Mouse (Mus musculus): ENCODE measurements around the gene Med1. TPM values are rescaled to one million over a fixed set of nuclear protein-coding genes. Genes with fewer than 3 reads are reported as not detected.

Gene Med1
- total RNA-seq, 1 experiment from 2014 or later: 25.9 TPM

DNA sequence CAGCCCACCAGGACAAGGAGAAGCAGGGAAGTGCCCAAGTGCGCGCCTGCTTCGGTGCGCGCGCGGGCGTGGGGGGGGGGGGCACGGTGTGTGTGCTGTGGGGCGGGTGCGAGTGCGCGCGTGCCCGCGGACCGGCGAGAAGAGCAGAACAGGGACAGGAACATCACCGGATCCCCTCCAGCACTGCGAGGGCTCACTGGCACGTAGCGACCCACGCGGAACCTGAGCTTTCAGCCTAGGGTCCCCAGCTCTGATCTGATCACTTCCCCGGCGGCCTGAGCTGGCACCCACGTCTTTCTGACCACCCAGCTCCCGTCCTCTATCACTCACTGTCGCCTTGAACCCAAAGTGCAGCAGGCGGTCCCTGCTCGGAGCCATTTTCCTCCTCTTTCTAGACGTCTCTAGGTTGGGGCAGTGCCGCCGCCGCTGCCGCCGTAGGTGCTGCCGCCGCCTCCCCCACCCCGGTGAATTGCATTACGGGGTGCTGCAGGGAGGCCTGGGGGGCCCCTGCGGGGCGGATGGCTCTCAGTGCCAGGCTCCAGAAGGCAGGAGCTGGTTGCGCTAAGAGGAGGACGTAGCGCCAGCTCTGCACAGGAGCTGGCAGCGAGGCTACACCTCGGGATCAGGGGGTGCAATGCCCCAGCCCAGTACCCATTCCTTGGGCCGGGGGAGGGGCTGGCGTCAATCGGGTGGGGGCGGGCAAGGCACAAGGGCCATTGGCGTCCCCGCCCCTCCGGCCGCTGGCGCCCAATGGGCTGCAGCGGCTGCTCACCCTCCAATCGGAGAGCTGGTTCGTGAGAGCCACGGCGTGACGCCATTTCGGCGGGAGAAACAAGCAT is 43.1 kb downstream of the Med1 start, which contains the start of gene Fbxl20:
Gene Fbxl20, minus strand, starts transcription at position 618 of the 839 bp plus-strand sequence.
- ATAC-seq (replicated peaks; ENCODE audit: insufficient number of reproducible peaks, low FRiP score, low TSS enrichment, poor library complexity, severe bottlenecking): peak; percentile 82

- ATAC-seq (replicated peaks; ENCODE audit: insufficient number of reproducible peaks, low FRiP score, low TSS enrichment, poor library complexity, severe bottlenecking): peak; percentile 86
These were observed 43.8 kb downstream of the Med1 start for GRCm38 (mm10) chr11:98149304-98149750.

DNA sequence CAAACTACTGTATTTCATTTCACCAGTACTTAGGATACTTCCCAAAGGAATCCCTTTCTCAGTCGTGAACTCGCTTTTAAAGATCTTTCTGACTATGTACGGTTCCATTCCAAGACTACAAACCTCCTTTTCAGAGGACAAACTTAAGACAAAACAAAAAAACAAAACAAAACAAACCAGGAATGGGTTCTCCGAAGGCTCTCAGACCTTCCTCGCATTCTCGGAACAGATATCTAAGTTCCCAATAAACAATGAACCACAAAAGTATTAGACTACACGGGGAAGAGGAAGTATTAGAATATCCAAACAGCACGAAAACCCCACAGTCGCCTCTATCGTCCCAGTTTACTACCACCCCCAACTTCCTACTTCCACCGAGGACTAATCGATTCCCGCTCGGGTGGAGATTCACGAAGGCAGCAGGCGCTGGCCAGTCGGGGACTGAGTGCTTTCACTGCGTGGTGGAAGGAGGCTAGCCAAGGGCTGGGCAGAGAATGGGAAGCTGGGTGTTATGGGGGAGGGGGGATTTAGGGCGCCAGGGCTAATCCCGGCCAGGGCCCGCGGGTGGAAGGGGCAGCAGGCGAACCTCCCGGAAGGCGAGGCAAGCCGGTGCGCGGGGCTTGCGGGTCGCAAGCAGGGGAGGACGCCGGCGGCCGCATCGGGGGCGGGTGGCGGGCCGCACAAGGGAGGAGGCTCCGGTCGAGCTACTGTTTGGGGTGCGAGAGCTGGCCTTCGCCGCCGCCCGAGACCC is 44.4 kb downstream of the Med1 start:
- peak; percentile 36; the same call in 1 of the 2 replicates for ATAC-seq (replicated peaks; ENCODE audit: insufficient number of reproducible peaks, low FRiP score, low TSS enrichment, poor library complexity, severe bottlenecking)

DNA sequence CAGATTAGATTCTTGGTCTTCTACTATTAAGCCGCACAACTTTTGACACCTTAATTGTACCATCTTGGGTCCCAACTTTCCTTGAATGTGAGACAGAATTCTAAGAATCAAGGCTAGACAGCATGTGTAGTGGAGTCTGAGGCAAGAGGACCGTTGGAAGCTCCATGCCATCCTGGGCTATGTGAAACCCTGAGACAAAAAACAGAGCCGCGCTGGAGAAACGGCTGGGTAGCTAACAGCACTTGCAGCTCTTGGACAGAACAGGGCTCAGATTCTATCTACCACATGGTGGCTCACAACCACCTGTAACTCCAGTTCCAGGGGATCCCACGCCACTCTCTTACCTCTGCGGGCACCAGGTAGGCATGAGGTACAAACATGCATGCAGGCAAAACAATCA is 47.2 kb downstream of the Med1 start:
- ATAC-seq (replicated peaks; ENCODE audit: insufficient number of reproducible peaks, low FRiP score, low TSS enrichment, poor library complexity, severe bottlenecking): no peak

GRCm38 (mm10) chr11:98142545-98142944 is 50.5 kb downstream of the Med1 start:
- no peak for ATAC-seq (replicated peaks; ENCODE audit: insufficient number of reproducible peaks, low FRiP score, low TSS enrichment, poor library complexity, severe bottlenecking)

DNA sequence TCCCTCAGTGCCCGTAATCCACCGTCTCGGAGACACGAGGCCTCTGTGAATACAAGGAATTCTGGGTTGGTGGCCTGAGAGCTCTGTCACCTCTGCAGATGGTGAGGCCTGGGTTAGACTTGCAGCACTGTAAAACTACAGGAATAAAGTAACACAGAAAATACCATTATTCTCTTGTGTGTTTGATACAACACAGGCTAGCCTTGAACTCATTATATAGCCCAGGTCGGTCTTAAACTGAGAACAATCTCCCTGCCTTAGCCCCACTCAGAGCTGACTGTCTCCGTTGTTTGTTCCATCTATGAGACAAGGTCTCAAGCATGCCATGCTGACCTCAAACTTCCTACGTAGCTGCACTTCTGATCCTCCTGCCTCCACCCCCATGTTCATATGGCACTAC is 54.2 kb downstream of the Med1 start:
- ATAC-seq (replicated peaks; ENCODE audit: insufficient number of reproducible peaks, low FRiP score, low TSS enrichment, poor library complexity, severe bottlenecking): no peak

DNA sequence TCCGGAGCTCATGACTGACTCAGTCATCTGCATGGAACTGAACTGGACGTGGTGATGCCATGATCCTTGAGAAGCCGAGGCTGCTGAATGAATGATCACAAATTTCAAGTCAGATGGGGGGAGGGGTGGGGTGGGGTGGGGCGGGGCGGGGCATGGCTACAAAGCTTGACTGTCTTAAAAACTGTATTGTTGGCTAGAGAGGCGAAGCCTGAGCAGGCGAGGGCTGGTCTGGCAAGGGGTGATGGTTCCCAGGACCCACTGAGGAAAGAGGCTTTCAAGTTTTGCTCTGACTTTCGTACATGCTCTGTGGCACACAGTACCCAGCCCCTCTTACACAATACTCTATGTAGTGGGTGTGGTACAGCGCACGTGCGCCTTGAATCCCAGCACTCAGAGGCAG is 55.3 kb downstream of the Med1 start:
- no peak for ATAC-seq (replicated peaks; ENCODE audit: insufficient number of reproducible peaks, low FRiP score, low TSS enrichment, poor library complexity, severe bottlenecking)

DNA sequence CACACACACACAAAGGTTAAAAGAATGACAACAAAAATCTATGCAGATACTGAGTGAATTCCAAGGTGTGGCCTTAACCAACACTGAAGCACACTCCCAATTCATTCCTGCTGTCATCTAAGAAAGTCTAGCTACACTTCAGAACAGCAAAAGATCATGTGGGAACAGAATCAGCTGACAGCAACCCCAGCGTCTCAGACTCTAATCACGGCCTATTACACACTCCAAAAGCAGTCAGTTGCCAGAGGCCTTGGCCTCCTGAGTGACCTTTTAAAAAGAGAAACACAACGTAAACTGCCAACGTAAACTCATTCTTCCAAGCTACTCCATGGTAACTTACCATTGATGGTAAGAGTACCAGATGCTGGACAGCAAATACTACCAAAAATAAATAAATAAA is 58.1 kb downstream of the Med1 start:
- no peak for ATAC-seq (replicated peaks; ENCODE audit: insufficient number of reproducible peaks, low FRiP score, low TSS enrichment, poor library complexity, severe bottlenecking)

GRCm38 (mm10) chr11:98123424-98123823 is 69.7 kb downstream of the Med1 start:
- ATAC-seq (replicated peaks; ENCODE audit: insufficient number of reproducible peaks, low FRiP score, low TSS enrichment, poor library complexity, severe bottlenecking): no peak

DNA sequence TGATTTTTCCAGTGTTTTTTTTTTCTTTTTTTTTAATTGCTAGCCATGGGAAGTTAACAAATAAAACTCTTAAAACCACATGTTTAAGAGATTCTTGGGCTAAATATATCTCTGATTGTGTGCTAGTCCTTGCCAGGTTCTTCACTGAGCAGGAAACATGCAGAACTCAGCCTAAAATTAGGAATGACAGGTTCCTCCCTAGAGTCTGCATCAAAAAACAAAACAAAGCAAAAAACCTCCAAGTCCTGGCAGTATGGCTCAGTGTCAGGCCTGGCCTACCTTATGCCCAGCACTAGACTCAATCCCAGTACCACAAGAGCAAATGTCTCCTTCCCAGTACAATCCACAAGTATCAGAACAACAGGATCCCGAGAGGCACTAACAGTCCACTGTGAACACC is 78.7 kb downstream of the Med1 start:
- ATAC-seq (replicated peaks; ENCODE audit: insufficient number of reproducible peaks, low FRiP score, low TSS enrichment, poor library complexity, severe bottlenecking): no peak

DNA sequence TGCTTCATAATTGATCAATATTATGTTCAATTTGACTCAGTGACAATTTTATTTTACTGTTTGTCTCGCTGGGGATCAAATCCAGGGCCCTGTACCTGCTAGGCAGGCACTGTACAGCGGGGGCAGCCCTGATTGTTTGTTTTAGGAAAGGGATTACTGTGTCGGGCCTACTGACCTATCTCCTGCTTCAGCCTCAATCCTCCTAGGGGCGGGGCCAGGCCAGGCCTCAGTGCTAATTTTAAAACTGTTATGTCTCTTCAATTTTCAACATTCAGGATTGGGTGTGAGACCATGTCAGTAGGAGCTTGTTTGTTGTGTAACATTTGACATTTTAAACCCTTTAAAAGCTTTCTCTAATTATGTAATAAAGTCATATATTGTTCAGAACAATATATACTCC is 79.6 kb downstream of the Med1 start:
- ATAC-seq (replicated peaks; ENCODE audit: insufficient number of reproducible peaks, low FRiP score, low TSS enrichment, poor library complexity, severe bottlenecking): peak; percentile 56; the same call in 1 of the 2 replicates

DNA sequence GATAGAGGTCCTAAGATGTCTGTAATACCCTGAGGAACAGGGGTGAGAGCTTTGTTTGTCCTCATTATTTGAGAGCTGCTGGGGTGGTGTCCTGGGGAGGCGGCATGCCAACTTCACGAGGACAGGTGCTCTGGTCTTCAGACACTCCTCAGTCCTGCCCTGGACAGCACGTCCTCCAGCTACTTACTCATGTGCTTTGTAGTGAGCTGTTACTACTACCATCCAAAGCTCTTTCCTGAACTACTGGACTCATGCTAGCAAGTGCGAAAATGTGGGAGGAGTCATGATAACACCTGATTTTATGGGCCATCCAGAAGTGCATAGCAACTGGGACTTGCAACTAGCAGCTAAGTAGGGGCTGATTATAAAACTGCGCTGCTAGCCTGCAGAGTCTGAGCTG is 83.4 kb downstream of the Med1 start:
- no peak for ATAC-seq (replicated peaks; ENCODE audit: insufficient number of reproducible peaks, low FRiP score, low TSS enrichment, poor library complexity, severe bottlenecking)

Other genes starting within 250 kb of the Med1 start
- gene Plxdc1, start 206.8 kb downstream of the Med1 start, total RNA-seq (2017): 1.6 to 2.8 TPM (median 2.4 TPM) in 3 replicates
- gene Arl5c, start 197.1 kb downstream of the Med1 start, total RNA-seq (2017): 67.7 to 97.0 TPM (median 83.6 TPM) in 3 replicates
- gene Cacnb1, start 170.3 kb downstream of the Med1 start, total RNA-seq (2017): 1.6 to 3.5 TPM (median 3.3 TPM) in 3 replicates
- 1,171 to 1,260 TPM (median 1,185 TPM) in 3 replicates for gene Rpl19, start 166.6 kb downstream of the Med1 start, total RNA-seq (2017)
- 1.1 TPM in 1 of 3 replicates, not detected in the others for gene Stac2, start 139.8 kb downstream of the Med1 start, total RNA-seq (2017)
- 26.2 to 33.1 TPM (median 27.1 TPM) in 3 replicates for gene Fbxl20, start 42.9 kb downstream of the Med1 start, total RNA-seq (2017)
- gene Cdk12, start 9.8 kb upstream of the Med1 start, total RNA-seq (2017): 54.4 to 102 TPM (median 56.3 TPM) in 3 replicates
- gene Neurod2, start 136.4 kb upstream of the Med1 start, total RNA-seq (2017): not detected in 3 replicates
- not detected in 3 replicates for gene Ppp1r1b, start 155.1 kb upstream of the Med1 start, total RNA-seq (2017)
- gene Stard3, start 165.1 kb upstream of the Med1 start, total RNA-seq (2017): 29.2 to 57.7 TPM (median 50.9 TPM) in 3 replicates
- gene Tcap, start 190.5 kb upstream of the Med1 start, total RNA-seq (2017): 1.6 TPM in 1 of 3 replicates, not detected in the others
- not detected in 3 replicates for gene Pnmt, start 193.2 kb upstream of the Med1 start, total RNA-seq (2017)
- gene Pgap3, start 207.2 kb upstream of the Med1 start, total RNA-seq (2017): 2.3 to 6.1 TPM (median 4.6 TPM) in 3 replicates
- gene Erbb2, start 219.2 kb upstream of the Med1 start, total RNA-seq (2017): 0.57 TPM in 1 of 3 replicates, not detected in the others
- 37.7 to 75.9 TPM (median 57.5 TPM) in 3 replicates for gene Mien1, start 245.7 kb upstream of the Med1 start, total RNA-seq (2017)

Data from monocyte, adult 5-6 weeks (primary cell).